Mouse (Mus musculus) midbrain, embryonic 14.5 days (tissue): ENCODE measurements around the gene Arfgef3. TPM values are rescaled to one million over a fixed set of nuclear protein-coding genes. Genes with fewer than 3 reads are reported as not detected.

Source experiments
- ATAC-seq: fragments of 200-750 bp; cut with Nextera tagmentation; 2 replicates; pipeline ENCODE4 v1.8.0; 2017; ENCODE audit warnings: moderate number of reproducible peaks, moderate library complexity; ENCODE audit not compliant: low FRiP score, low TSS enrichment
- DNase-seq: peaks from one replicate; pipeline ENCODE4 v3.0.0-alpha.2; 2015
- H3K27ac ChIP-seq: fragments of 300-500 bp; sonication (generic); replicated peaks from 2 replicates; pipeline ENCODE4 v1.5.1; 2014; ENCODE audit warnings: mild to moderate bottlenecking, low read depth, low read length, moderate library complexity
- H3K27me3 ChIP-seq: fragments of 300-500 bp; sonication (generic); 2 replicates; pipeline ENCODE4 v1.6.1; 2014; ENCODE audit warnings: low read length, control low read depth, mixed read lengths; ENCODE audit not compliant: control insufficient read depth, insufficient read depth
- H3K36me3 ChIP-seq: fragments of 300-500 bp; sonication (generic); 2 replicates; pipeline ENCODE4 v1.6.1; 2014; ENCODE audit warnings: low read length, control low read depth; ENCODE audit not compliant: control insufficient read depth, insufficient read depth
- H3K4me1 ChIP-seq: fragments of 300-500 bp; sonication (generic); 2 replicates; pipeline ENCODE4 v1.6.1; 2014; ENCODE audit warnings: mild to moderate bottlenecking, antibody characterized with exemption, low read length, control low read depth; ENCODE audit not compliant: control insufficient read depth, insufficient read depth
- H3K4me2 ChIP-seq: fragments of 300-500 bp; sonication (generic); 2 replicates; pipeline ENCODE4 v1.6.1; 2014; ENCODE audit warnings: mild to moderate bottlenecking, low read length, moderate library complexity
- H3K4me3 ChIP-seq: fragments of 300-500 bp; sonication (generic); replicated peaks from 2 replicates; pipeline ENCODE4 v1.5.1; 2014; ENCODE audit warnings: low read depth, low read length
- H3K9ac ChIP-seq: fragments of 300-500 bp; sonication (generic); replicated peaks from 2 replicates; pipeline ENCODE4 v1.6.1; 2014; ENCODE audit warnings: mild to moderate bottlenecking, low read length, moderate library complexity
- H3K9me3 ChIP-seq: fragments of 300-500 bp; sonication (generic); 2 replicates; pipeline ENCODE4 v1.6.1; 2016; ENCODE audit warnings: low read length, control low read depth, mixed read lengths; ENCODE audit not compliant: control insufficient read depth
- WGBS: fragments of 180-500 bp; shearing (Covaris S2); extraction: QIAGEN DNeasy Blood & Tissue Kit; methylation state at CpG from one replicate; pipeline ENCODE4 v1.1.7; 2014; 5-methylcytosine and 5-hydroxymethylcytosine counted together
- polyA plus RNA-seq: library from polyadenylated mRNA; unstranded; fragments of >200 nt; fragmentation: Nextera tagmentation; extraction: Ambion mirVana; gene quantifications from 2 replicates; pipeline ENCODE4 v1.2.1, GENCODE M21; 2014

Gene Arfgef3
- polyA plus RNA-seq, 1 experiment from 2014 or later = 7.8 TPM

DNA sequence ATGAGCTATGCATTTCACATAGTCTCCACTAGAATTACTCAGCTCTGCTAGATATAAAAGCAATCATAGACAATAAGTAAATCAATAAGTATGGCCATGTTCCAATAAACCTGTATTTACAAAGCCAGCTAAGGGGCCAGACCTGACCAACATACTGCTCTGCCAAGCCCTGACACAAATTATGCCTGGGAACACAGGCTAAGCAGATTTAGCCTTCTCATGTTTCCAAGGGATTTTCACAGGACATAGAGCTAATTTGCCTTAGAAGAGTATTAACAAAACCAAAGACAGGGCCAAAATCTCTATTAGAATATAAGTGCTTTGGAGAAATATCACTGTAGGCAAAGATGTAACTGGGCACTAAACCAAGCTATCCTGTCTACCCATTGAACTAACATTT, 42.2 kb downstream of the Arfgef3 start:
- Histone ChIP-seq H3K36me3 (no peaks in the 10 kb centered on the region), H3K27ac (no peak overlapping the region), H3K4me1 (no peaks in the 10 kb centered on the region), H3K27me3 (no peaks in the 10 kb centered on the region), H3K4me2 (no peak overlapping the region), H3K9me3 (no peaks in the 10 kb centered on the region), H3K9ac (no peak overlapping the region), H3K4me3 (no peak overlapping the region)
- DNase-seq (no peak), ATAC-seq (no peak)

DNA sequence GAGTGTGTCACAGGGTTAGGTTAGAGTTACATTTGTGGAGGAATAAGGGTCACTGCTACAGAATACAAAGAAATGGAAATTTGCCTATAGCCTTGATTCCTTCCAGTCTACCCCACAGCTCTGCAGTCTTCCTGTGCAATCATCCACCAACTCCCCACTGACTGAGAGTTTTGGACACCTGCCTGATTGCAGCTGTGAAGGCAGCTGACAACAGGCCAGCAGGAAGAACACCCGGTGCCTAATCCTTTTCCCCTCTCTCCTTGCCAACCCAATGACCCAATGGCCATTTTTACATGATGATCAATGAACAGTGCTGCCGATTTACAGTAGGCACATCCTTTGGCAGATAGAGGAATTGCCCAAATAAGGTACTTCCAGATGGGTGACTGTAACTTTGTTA, 43.6 kb downstream of the Arfgef3 start:
- DNase-seq (no peak), ATAC-seq (no peak)
- 85% methylated on average over 2 of the region's 2 CpGs for WGBS
- no peaks in the 10 kb centered on the region for H3K4me1 ChIP-seq
- H3K9ac ChIP-seq = no peak overlapping the region
- no peaks in the 10 kb centered on the region for H3K36me3 ChIP-seq
- H3K27me3 ChIP-seq = no peaks in the 10 kb centered on the region
- no peak overlapping the region for H3K4me3 ChIP-seq
- H3K27ac ChIP-seq = no peak overlapping the region
- no peaks in the 10 kb centered on the region for H3K9me3 ChIP-seq
- H3K4me2 ChIP-seq = no peak overlapping the region

DNA sequence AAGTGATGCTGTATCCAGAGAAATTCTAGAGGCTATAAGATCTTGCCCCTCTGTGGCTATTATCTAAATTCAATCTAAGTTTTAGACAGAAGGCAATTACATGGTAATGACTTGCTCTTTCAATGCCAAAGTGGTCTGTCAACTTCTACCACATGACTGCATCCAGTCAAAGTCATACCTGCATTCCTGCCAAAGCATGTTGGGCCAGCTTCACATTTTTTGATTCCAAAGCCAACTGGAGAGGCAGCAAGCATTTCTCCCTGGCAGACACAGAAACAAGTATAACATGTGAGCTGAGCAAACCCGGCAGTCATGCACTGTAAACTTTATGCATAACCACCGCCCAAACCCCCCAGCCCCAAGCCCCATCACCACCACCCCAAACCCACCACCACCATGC, 44.6 kb downstream of the Arfgef3 start:
- ATAC-seq = no peak
- 92% methylated on average over 2 of the region's 2 CpGs for WGBS
- H3K4me3 ChIP-seq = no peak overlapping the region
- H3K27ac ChIP-seq = no peak overlapping the region
- H3K4me2 ChIP-seq = no peak overlapping the region
- DNase-seq = no peak
- no peaks in the 10 kb centered on the region for H3K36me3 ChIP-seq
- no peaks in the 10 kb centered on the region for H3K9me3 ChIP-seq
- no peaks in the 10 kb centered on the region for H3K27me3 ChIP-seq
- no peak overlapping the region for H3K9ac ChIP-seq
- H3K4me1 ChIP-seq = no peaks in the 10 kb centered on the region

DNA sequence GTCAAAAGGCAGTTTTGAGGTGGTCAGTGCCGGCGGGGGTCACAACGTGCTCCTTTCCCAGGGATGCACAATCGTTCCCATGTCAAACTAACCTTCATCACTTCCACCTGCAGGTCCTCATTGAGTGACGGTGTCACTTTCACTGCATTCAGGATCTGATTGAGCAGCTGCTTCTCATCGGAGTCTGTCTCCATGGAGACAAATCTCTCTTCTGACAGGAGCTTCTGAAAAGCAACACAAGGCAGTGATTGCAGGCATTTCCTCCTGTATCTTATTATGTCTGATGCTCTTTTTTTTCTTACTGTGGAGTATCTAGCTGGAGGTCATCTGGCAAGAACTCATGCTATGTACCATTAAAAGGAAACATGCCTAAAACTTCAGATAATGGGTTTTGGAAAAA, 47.3 kb downstream of the Arfgef3 start:
- no peak for ATAC-seq
- Histone ChIP-seq H3K4me2 (no peak overlapping the region), H3K4me3 (no peak overlapping the region), H3K36me3 (no peaks in the 10 kb centered on the region), H3K9ac (no peak overlapping the region), H3K9me3 (no peaks in the 10 kb centered on the region), H3K4me1 (no peaks in the 10 kb centered on the region), H3K27ac (no peak overlapping the region), H3K27me3 (no peaks in the 10 kb centered on the region)
- 29% methylated on average over 6 of the region's 6 CpGs for WGBS
- DNase-seq = peak; percentile 24

DNA sequence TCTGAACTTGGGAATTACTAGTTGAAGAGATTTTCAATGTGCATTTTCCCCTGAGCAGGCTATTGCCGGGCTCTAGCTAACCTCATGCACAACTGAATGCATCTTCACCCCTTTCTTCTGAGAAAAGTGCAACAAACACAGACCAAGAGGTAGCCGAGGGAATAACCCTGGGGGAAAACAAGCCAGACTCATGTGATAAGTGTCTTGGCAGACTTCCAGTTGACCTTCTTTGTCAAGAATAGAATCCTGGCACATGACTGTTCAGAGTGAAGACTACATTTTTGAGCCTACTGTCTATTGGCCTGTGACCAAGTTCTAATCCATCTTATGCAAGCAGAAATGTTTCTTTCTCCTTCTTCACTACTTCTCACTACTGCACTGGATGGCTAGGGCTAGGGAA, 55.5 kb downstream of the Arfgef3 start:
- H3K27ac ChIP-seq = no peak overlapping the region
- 57% methylated on average over 2 of the region's 2 CpGs for WGBS
- no peak overlapping the region for H3K4me3 ChIP-seq
- ATAC-seq (no peak), DNase-seq (peak; percentile 41)
- no peaks in the 10 kb centered on the region for H3K27me3 ChIP-seq
- no peak overlapping the region for H3K9ac ChIP-seq
- no peak overlapping the region for H3K4me2 ChIP-seq
- no peaks in the 10 kb centered on the region for H3K4me1 ChIP-seq
- H3K36me3 ChIP-seq = no peaks in the 10 kb centered on the region
- H3K9me3 ChIP-seq = no peaks in the 10 kb centered on the region

DNA sequence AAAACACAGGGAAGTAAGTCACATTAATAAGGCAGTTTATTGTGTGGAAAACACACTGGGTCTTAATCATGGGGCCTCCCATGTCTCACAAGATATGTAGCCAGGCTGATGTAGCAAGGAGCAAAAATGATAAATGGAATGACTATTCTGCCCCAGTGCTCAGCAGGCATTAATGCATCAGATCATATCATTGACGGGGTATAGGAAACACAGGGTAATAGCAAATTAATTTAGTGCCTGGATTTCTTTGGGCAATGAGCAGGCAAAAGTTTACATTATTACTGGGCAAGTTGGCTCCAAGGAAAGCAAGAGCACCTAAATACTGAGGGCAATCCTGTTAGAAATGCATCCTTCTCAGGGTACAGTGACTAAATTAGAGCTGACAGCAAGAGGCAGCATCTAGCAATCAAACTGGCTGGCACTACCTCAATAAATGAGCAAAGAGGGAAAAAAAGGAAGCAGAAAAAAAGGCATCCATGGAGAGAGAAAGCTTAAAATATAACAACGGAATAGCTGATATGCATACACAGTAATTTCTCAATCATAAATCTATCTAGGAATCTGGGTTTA, 62.3 kb downstream of the Arfgef3 start:
- no peaks in the 10 kb centered on the region for H3K9me3 ChIP-seq
- H3K27ac ChIP-seq = no peak overlapping the region
- no peaks in the 10 kb centered on the region for H3K36me3 ChIP-seq
- H3K4me2 ChIP-seq = no peak overlapping the region
- H3K9ac ChIP-seq = no peak overlapping the region
- DNase-seq (no peak), ATAC-seq (no peak)
- WGBS = 84% methylated on average over 2 of the region's 2 CpGs
- H3K27me3 ChIP-seq = no peaks in the 10 kb centered on the region
- no peak overlapping the region for H3K4me3 ChIP-seq
- H3K4me1 ChIP-seq = no peaks in the 10 kb centered on the region

DNA sequence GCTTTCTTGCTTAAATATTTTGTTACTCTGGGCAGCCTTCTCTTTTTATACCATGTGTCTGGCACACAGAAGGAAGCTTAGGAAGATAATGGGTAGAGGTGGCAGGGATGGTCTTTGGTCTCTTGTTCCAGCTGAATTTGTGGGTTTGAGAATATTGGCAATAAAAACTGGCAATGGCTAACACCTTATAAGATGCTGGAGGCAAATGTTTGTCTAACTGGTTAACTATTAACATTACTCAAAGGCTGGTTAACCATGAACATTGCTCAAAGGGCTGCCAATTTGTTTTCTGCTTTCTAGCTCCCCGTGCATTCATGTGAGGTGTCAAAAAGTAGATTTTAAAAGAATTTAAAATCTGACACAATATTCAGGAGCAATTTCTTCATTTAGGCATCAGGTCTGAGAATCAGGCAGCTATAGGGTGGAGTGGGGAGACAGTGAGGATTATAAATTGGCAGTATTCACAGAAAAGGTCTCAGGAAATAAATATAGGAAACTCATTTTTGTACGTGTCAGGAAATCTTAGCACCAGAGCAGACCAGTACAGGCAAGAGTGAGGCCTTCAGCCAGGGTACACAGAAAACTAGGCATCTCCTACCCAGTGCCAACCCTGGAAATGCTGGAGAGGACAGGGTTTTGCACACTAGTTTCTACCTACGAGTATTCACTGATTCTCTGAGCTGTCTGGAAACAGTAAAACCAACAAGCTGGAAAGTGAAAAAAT, 62.9 kb downstream of the Arfgef3 start:
- WGBS = 82% methylated on average over 3 of the region's 3 CpGs
- Histone ChIP-seq H3K9ac (no peak overlapping the region), H3K27ac (no peak overlapping the region), H3K4me2 (no peak overlapping the region), H3K4me1 (no peaks in the 10 kb centered on the region), H3K9me3 (0 out of 2 replicates have a peak, but pooled peaks cover 3% of the 10 kb centered on the region), H3K4me3 (no peak overlapping the region), H3K27me3 (no peaks in the 10 kb centered on the region), H3K36me3 (no peaks in the 10 kb centered on the region)
- DNase-seq (no peak), ATAC-seq (no peak)

DNA sequence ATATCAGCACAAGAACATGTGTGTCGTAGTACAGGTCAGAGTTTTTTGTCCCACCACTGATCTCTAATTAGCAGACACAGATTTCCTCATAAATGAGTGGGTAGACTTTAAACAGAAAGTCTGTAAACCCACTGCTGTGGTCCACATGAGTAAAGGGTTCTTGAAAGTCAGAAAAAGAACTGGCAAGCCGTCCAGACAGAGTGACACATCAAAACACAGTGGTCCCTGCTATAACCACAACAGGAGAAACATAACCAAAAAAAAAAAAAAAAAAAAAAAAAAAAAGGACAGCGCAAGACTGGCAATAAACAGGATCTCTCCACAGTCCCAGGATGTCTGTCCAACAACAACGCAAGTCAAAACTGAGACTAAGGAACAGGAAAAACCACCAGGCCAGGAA, 64.9 kb downstream of the Arfgef3 start:
- 90% methylated on average over 4 of the region's 4 CpGs for WGBS
- H3K4me1 ChIP-seq = no peaks in the 10 kb centered on the region
- no peak overlapping the region for H3K4me2 ChIP-seq
- peaks cover 5% of the 10 kb centered on the region; the same call in 1 of the 2 replicates for H3K36me3 ChIP-seq
- no peak overlapping the region for H3K9ac ChIP-seq
- ATAC-seq (no peak), DNase-seq (no peak)
- H3K4me3 ChIP-seq = no peak overlapping the region
- H3K9me3 ChIP-seq = peaks cover 10% of the 10 kb centered on the region; the same call in 1 of the 2 replicates
- no peaks in the 10 kb centered on the region for H3K27me3 ChIP-seq
- H3K27ac ChIP-seq = no peak overlapping the region

DNA sequence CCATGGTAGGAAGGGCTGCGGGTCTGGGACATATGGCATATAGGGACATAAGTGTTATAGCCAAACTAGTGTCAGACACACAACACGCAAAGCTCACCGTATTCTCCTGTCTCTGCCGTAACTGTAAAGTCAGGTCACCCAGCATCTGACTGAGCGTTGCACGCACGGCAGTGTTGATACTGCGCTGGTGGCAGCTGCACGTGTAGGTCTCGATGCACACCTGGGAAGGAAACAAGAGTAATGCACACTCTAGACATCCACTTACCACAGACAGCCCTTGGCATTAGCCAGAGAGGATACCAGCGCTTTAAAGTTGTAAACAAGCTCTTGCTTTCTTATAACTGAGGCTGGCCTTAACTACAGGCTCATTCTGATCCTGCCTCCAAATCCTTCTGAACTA, 79.0 kb downstream of the Arfgef3 start:
- peaks cover 9% of the 10 kb centered on the region for H3K36me3 ChIP-seq
- no peaks in the 10 kb centered on the region for H3K9me3 ChIP-seq
- ATAC-seq (no peak), DNase-seq (no peak)
- H3K4me1 ChIP-seq = no peaks in the 10 kb centered on the region
- H3K4me2 ChIP-seq = no peak overlapping the region
- H3K27me3 ChIP-seq = no peaks in the 10 kb centered on the region
- 97% methylated on average over 11 of the region's 11 CpGs for WGBS
- H3K9ac ChIP-seq = no peak overlapping the region
- no peak overlapping the region for H3K4me3 ChIP-seq
- H3K27ac ChIP-seq = no peak overlapping the region
